In the genomic region with DNA sequence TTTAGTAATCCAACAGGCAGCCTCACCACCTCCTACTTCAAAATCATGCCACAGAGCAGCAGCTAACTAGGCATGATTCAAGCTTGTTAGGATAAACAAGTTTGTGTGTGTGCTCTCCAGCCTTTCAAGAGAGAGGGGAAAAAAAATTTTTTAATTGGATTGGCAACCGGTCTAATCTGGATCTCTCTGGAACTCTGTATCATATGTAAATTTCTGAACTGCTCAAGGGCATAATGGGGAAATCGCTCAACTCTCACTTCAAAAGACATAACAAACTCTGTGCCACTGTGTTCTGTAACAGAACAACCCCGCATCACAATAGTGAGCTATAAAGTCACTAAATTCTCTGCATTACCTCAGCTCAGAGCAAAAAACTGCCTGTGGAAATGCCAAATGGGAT, we compare ENCODE assay signal across 25 mouse cellular contexts.
DNase-seq lines count a peak whose midpoint lies in the region; ATAC-seq and TF ChIP-seq lines count a peak whose summit lies in the region.
"Had no signal": no experiment of that assay in that cellular context is flagged by ENCODE, and none has a peak within 500 bp of the region (broad histone marks: within the 10 kb centered on the region; RNA-seq: fewer than 3 reads in every experiment).

No protein-coding gene starts in this region.

- DNase-seq in hindbrain, postnatal 0 days (ENCODE audit: low spot score) = no peak
- peak; percentile 35 for DNase-seq in midbrain, embryonic 14.5 days
- no peak for DNase-seq in midbrain, postnatal 0 days (ENCODE audit: low spot score)
- DNase-seq in adrenal gland, adult 2 months = no peak
- DNase-seq in urinary bladder, postnatal 4 days (ENCODE audit: low spot score in 2 of 2) = no peak
- DNase-seq: adrenal gland, postnatal 10 days; cerebellum, adult 11-12 months; cerebellum, postnatal 25 days; gastrocnemius, postnatal 10 days; heart, postnatal 14 days; kidney, postnatal 10 days; lung, postnatal 10 days; right cerebral cortex, postnatal 14 days; spleen, adult 18-20 months; thymus, adult 18-20 months; thymus, postnatal 4 days had no signal

- no peaks in the 10 kb centered on the region for H3K27me3 ChIP-seq in hindbrain, postnatal 0 days (ENCODE audit: insufficient read depth, low read length)
- no peaks in the 10 kb centered on the region for H3K27me3 ChIP-seq in hindbrain, embryonic 16.5 days (replicated peaks; ENCODE audit: control insufficient read depth, insufficient read depth, low read length)
- H3K27me3 ChIP-seq in midbrain, embryonic 14.5 days (ENCODE audit: control insufficient read depth, insufficient read depth, low read length) = no peaks in the 10 kb centered on the region
- no peaks in the 10 kb centered on the region for H3K27me3 ChIP-seq in midbrain, embryonic 13.5 days
- no peaks in the 10 kb centered on the region for H3K27me3 ChIP-seq in forebrain, embryonic 13.5 days
- no peaks in the 10 kb centered on the region for H3K27me3 ChIP-seq in midbrain, postnatal 0 days (ENCODE audit: insufficient read depth, low read length)
- H3K27me3 ChIP-seq: embryonic facial prominence, embryonic 15.5 days; heart, embryonic 12.5 days; hindbrain, embryonic 12.5 days; limb, embryonic 15.5 days; megakaryocyte, embryonic 14.5 days had no signal

- H3K27ac ChIP-seq in hindbrain, postnatal 0 days = no peak overlapping the region
- no peak overlapping the region for H3K27ac ChIP-seq in hindbrain, embryonic 16.5 days (ENCODE audit: low read depth, low read length)
- H3K27ac ChIP-seq in midbrain, embryonic 14.5 days (replicated peaks; ENCODE audit: low read depth, low read length) = no peak overlapping the region
- no peak overlapping the region for H3K27ac ChIP-seq in midbrain, embryonic 13.5 days
- no peak overlapping the region for H3K27ac ChIP-seq in forebrain, embryonic 13.5 days
- no peak overlapping the region for H3K27ac ChIP-seq in midbrain, postnatal 0 days (ENCODE audit: low read depth, low read length)
- H3K27ac ChIP-seq: embryonic facial prominence, embryonic 15.5 days; hindbrain, embryonic 12.5 days; limb, embryonic 15.5 days had no signal

- H3K9ac ChIP-seq in hindbrain, postnatal 0 days (replicated peaks; ENCODE audit: low read length) = no peak overlapping the region
- no peak overlapping the region for H3K9ac ChIP-seq in hindbrain, embryonic 16.5 days (ENCODE audit: low read depth, low read length)
- no peak overlapping the region for H3K9ac ChIP-seq in midbrain, embryonic 14.5 days (replicated peaks; ENCODE audit: low read length)
- no peak overlapping the region for H3K9ac ChIP-seq in midbrain, embryonic 13.5 days (replicated peaks)
- H3K9ac ChIP-seq in forebrain, embryonic 13.5 days = no peak overlapping the region
- H3K9ac ChIP-seq in midbrain, postnatal 0 days (replicated peaks; ENCODE audit: low read length, poor library complexity, severe bottlenecking) = no peak overlapping the region
- H3K9ac ChIP-seq: embryonic facial prominence, embryonic 15.5 days; heart, embryonic 12.5 days; hindbrain, embryonic 12.5 days; limb, embryonic 15.5 days had no signal

- WGBS in hindbrain, postnatal 0 days = 61% methylated on average over 3 of the region's 3 CpGs
- WGBS in hindbrain, embryonic 16.5 days = 75% methylated on average over 3 of the region's 3 CpGs
- WGBS in midbrain, embryonic 14.5 days = 68% methylated on average over 3 of the region's 3 CpGs
- WGBS in midbrain, embryonic 13.5 days = 63% methylated on average over 3 of the region's 3 CpGs
- 51% methylated on average over 3 of the region's 3 CpGs for WGBS in forebrain, embryonic 13.5 days
- WGBS in midbrain, postnatal 0 days = 41% methylated on average over 3 of the region's 3 CpGs

- no peaks in the 10 kb centered on the region for H3K9me3 ChIP-seq in hindbrain, postnatal 0 days (ENCODE audit: low read length)
- 0 out of 2 replicates have a peak, but pooled peaks cover 2% of the 10 kb centered on the region for H3K9me3 ChIP-seq in hindbrain, embryonic 16.5 days (ENCODE audit: control insufficient read depth, low read length)
- no peaks in the 10 kb centered on the region for H3K9me3 ChIP-seq in midbrain, embryonic 14.5 days (ENCODE audit: control insufficient read depth, low read length)
- no peaks in the 10 kb centered on the region for H3K9me3 ChIP-seq in midbrain, embryonic 13.5 days
- H3K9me3 ChIP-seq in forebrain, embryonic 13.5 days (replicated peaks) = 0 out of 2 replicates have a peak, but pooled peaks cover 3% of the 10 kb centered on the region
- H3K9me3 ChIP-seq in midbrain, postnatal 0 days (ENCODE audit: low read length) = no peaks in the 10 kb centered on the region; the same call in 1 of the 2 replicates
- H3K9me3 ChIP-seq: embryonic facial prominence, embryonic 15.5 days; hindbrain, embryonic 12.5 days; limb, embryonic 15.5 days had no signal

- no peaks in the 10 kb centered on the region for H3K36me3 ChIP-seq in hindbrain, postnatal 0 days (ENCODE audit: insufficient read depth, low read length)
- no peaks in the 10 kb centered on the region for H3K36me3 ChIP-seq in hindbrain, embryonic 16.5 days (ENCODE audit: control insufficient read depth, insufficient read depth, low read length)
- H3K36me3 ChIP-seq in midbrain, embryonic 14.5 days (ENCODE audit: control insufficient read depth, insufficient read depth, low read length) = no peaks in the 10 kb centered on the region
- H3K36me3 ChIP-seq in midbrain, embryonic 13.5 days = no peaks in the 10 kb centered on the region
- no peaks in the 10 kb centered on the region for H3K36me3 ChIP-seq in forebrain, embryonic 13.5 days (ENCODE audit: poor library complexity, severe bottlenecking)
- H3K36me3 ChIP-seq in midbrain, postnatal 0 days (ENCODE audit: insufficient read depth, low read length) = no peaks in the 10 kb centered on the region
- H3K36me3 ChIP-seq: embryonic facial prominence, embryonic 15.5 days; heart, embryonic 12.5 days; hindbrain, embryonic 12.5 days; limb, embryonic 15.5 days had no signal

- H3K4me2 ChIP-seq in hindbrain, postnatal 0 days (ENCODE audit: low read depth, low read length) = no peak overlapping the region
- H3K4me2 ChIP-seq in hindbrain, embryonic 16.5 days (ENCODE audit: low read length) = no peak overlapping the region
- no peak overlapping the region for H3K4me2 ChIP-seq in midbrain, embryonic 14.5 days (ENCODE audit: low read length)
- no peak overlapping the region for H3K4me2 ChIP-seq in midbrain, embryonic 13.5 days (replicated peaks)
- H3K4me2 ChIP-seq in forebrain, embryonic 13.5 days = no peak overlapping the region
- no peak overlapping the region for H3K4me2 ChIP-seq in midbrain, postnatal 0 days (ENCODE audit: low read depth, low read length, poor library complexity, severe bottlenecking)
- H3K4me2 ChIP-seq: embryonic facial prominence, embryonic 15.5 days; heart, embryonic 12.5 days; hindbrain, embryonic 12.5 days; limb, embryonic 15.5 days had no signal

- ATAC-seq in hindbrain, postnatal 0 days = 0 out of 2 replicates have a peak, but pooled peaks have one; percentile 29
- no peak for ATAC-seq in hindbrain, embryonic 16.5 days
- ATAC-seq in midbrain, embryonic 14.5 days (ENCODE audit: low FRiP score, low TSS enrichment) = no peak
- no peak for ATAC-seq in midbrain, embryonic 13.5 days
- ATAC-seq in forebrain, embryonic 13.5 days = peak; percentile 81
- peak; percentile 63; the same call in 1 of the 2 replicates for ATAC-seq in midbrain, postnatal 0 days (ENCODE audit: low FRiP score)
- ATAC-seq: CD4-positive, CD25-positive, alpha-beta regulatory T cell, adult 4 months had no signal

- H3K4me3 ChIP-seq in hindbrain, postnatal 0 days (ENCODE audit: low read length) = no peak overlapping the region
- no peak overlapping the region for H3K4me3 ChIP-seq in hindbrain, embryonic 16.5 days (ENCODE audit: low read length)
- H3K4me3 ChIP-seq in midbrain, embryonic 14.5 days (replicated peaks; ENCODE audit: low read depth, low read length) = no peak overlapping the region
- H3K4me3 ChIP-seq in midbrain, embryonic 13.5 days (replicated peaks) = no peak overlapping the region
- H3K4me3 ChIP-seq in forebrain, embryonic 13.5 days = no peak overlapping the region
- no peak overlapping the region for H3K4me3 ChIP-seq in midbrain, postnatal 0 days (ENCODE audit: low read depth, low read length)
- H3K4me3 ChIP-seq: embryonic facial prominence, embryonic 15.5 days; heart, embryonic 12.5 days; hindbrain, embryonic 12.5 days; limb, embryonic 15.5 days; megakaryocyte, embryonic 14.5 days had no signal

- no peaks in the 10 kb centered on the region for H3K4me1 ChIP-seq in hindbrain, postnatal 0 days (ENCODE audit: insufficient read depth, low read length)
- H3K4me1 ChIP-seq in hindbrain, embryonic 16.5 days (ENCODE audit: control insufficient read depth, insufficient read depth, low read depth, low read length) = no peaks in the 10 kb centered on the region
- H3K4me1 ChIP-seq in midbrain, embryonic 14.5 days (ENCODE audit: control insufficient read depth, insufficient read depth, low read length) = no peaks in the 10 kb centered on the region
- no peaks in the 10 kb centered on the region for H3K4me1 ChIP-seq in midbrain, embryonic 13.5 days (replicated peaks)
- peaks cover 3% of the 10 kb centered on the region; the same call in 1 of the 2 replicates for H3K4me1 ChIP-seq in forebrain, embryonic 13.5 days
- no peaks in the 10 kb centered on the region for H3K4me1 ChIP-seq in midbrain, postnatal 0 days (ENCODE audit: insufficient read depth, low read length)
- H3K4me1 ChIP-seq: embryonic facial prominence, embryonic 15.5 days; heart, embryonic 12.5 days; hindbrain, embryonic 12.5 days; limb, embryonic 15.5 days; megakaryocyte, embryonic 14.5 days had no signal

- TF ChIP-seq CTCF in hindbrain, postnatal 0 days (IDR thresholded peaks at IDR 0.05; ENCODE audit: low read depth) = no peak
- TF ChIP-seq CTCF in midbrain, postnatal 0 days (IDR thresholded peaks at IDR 0.05) = no peak

Comparison
In these comparisons a context has a peak if more than half of its experiments do, and no peak if none do; other contexts are left out.
1. ATAC-seq: peak in hindbrain, postnatal 0 days (single experiment), forebrain, embryonic 13.5 days (single experiment) and midbrain, postnatal 0 days (single experiment); none in hindbrain, embryonic 16.5 days (single experiment), midbrain, embryonic 14.5 days (single experiment) and midbrain, embryonic 13.5 days (single experiment).